Mouse (Mus musculus): Measurements from ENCODE around the gene Ppfia1.

Ppfia1 gene

DNA sequence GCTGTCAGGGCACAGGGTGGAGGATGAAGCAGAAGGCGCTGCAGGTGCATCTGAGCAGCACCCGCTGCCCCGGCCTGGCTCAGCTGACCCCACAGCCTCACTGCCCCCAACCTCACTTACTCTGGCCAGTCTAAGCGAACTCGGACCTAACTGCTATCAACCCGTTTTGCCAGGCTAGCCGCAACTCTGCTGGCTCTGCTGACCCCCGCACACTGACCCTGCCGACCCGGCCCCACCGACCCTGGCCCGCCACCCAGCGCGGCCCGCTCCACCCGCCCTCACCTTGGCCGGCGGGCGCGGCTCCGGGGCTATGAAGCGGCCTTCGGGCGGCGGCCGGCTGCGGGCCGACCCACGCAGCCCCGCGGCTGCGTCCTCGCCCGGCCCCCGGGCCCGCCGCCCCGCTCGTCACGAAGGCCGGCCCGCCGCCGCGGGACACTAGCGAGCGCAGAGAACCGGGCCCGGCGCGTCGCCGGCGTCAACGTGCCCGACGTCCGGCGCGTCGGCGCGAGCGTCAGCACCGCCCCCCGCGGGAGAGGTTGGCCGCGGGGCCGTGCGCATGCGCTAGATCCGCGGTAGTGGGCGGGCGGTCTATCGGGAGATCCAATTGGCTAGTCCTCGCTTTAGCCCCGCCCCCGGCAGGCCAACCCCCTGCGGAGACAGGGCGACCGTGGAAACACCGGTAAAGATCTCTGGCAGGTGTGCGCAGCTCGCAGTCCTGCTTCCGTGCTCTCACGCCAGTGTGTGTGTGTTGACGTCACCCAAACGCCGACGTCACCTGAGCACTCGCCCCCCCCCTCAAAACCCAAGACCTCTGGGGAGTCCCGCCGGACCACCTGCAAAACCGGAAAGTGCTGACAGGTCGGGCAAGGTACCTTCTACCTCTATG lies at the start of gene Ppfia1:
Gene Ppfia1, minus strand, starts transcription at position 493 of the 886 bp plus-strand sequence.
- peak; percentile 95 for DNase-seq (ENCODE audit: low read depth, low spot score)

DNA sequence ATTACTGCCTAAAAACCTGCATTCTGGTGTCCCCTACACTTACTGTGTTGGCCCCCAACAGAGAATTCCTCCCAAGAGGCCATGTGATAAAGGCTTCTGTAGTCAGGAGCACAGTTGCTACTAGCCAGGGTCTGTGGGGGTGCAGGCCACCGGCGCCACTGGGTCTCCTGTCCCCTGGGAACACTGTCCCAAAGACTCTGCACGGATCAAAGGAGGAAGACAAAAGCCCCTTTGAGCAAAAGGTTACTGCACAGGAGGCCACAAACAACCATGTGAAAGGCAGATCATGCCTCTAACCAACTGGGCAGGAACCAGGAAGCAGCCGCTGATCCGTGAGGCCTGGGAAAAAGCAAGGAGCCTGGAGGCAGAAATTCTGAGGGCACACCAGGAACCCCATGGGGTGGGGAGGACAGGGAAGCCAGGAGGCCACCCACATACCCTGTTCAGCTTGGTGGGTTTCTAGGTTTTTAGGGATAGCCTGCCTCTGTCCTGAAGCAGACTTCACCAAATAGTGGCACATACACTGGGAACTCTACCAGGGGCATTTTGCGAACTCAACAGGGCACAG lies 46.9 kb upstream of the Ppfia1 start:
- DNase-seq (ENCODE audit: low read depth, low spot score), result no peak

DNA sequence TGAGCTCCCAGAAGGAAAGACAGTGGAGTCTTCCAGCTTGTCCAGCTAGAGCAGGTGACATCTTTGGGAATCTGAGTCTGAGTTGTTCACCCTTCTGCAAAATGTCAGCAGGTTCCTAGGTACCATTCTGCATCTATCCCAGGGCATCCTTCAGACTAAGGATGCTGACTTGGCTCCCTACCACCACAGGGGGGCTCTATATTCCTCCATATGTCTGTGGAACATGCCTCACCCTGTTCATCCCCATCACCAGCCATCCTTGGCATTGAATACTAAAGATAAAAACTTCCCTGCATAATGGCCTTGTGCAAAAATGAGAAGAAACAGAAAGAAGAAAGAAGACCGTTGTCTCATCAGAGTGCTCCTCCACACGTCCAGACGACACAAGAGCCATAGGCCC lies 36.0 kb upstream of the Ppfia1 start:
- no peak for DNase-seq (ENCODE audit: low read depth, low spot score)

DNA sequence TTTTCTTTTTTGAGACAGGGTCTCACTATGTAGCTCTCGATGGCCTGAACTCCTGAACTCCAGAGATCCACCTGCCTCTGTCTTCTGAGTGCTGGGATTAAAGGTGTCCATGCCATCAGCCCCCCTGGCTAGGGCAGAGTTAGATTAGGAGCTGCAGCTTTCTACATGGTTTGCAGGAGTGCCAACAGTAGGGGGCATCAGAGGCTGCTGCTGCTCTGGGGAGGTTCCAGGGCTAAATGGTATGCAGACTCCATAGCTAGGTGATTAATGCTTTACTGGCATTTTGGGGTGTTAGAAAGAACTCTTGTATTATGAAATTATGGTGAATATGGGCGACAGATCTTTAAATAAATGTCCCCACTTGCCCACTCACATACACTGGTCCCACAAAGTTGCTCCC lies 33.8 kb upstream of the Ppfia1 start:
- no peak for DNase-seq (ENCODE audit: low read depth, low spot score)

DNA sequence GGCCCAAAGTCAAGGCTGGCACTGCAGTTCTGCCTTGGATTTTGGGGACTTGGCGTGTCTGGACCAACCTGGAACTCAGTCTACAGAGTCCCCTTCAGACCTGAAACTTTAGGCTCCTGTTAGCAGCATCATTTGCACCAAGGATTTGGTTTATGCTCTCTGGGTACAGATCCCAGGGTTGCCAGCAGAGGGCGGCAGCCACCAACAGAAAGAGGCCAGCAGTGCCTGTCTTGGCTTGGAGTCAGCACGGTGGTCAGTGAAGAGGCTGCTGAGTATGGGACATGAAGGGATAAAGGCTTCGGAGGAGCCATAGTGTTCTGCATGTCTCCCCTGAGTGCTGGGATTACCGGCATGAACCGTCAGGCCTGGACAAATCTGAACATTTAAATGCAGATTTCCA lies 32.1 kb upstream of the Ppfia1 start:
- peak; percentile 59 for DNase-seq (ENCODE audit: low read depth, low spot score)

DNA sequence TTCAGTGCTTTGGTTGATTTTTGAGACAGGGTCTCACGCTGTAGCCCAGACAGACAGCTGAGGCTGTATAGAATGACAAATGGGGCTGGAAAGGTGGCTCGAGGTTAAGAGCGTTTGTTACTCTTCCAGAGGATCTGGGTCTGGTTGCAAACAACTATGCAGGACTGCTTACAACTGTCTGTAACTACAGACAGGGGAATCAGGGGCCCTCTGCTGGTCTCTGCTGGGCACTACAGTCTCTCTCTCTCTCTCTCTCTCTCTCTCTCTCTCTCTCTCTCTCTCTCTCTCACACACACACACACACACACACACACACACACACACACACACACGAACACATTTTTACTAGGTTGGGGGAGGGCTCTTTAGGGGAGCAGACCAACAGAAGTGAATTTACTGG lies 30.1 kb upstream of the Ppfia1 start:
- DNase-seq (ENCODE audit: low read depth, low spot score), result peak; percentile 36

DNA sequence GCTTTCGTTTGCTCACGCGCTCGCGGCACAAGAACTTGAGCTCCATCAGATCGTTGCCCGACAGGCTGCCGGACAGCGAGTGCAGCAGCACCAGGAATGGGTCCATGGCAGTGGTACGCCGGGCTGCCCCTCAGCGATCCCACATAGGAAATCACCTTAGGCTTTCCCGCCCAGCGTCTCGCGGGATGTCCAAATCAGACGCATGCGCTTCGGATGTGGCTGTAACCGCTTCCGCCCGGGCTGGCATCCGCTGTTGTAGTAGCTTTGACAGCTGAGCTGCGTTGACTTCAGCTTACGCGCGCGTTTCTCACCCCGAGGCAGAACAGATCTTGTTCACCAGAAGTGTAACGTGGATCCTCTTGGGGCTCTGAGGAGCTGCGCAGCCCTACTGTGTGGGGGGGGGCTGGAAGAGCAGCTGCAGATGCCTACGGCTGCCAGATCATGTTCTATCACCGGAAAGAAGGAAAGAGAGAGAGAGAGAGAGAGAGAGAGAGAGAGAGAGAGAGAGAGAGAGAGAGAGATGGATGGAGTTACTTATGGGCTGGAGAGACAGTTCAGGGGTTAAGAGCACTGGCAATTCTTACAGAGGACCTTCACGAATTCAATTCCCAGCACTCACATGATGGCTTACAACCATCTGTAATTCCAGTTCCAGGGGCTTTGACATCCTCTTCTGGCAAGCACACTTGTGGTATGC lies 28.9 kb upstream of the Ppfia1 start, which contains the start of gene Fadd:
Gene Fadd, minus strand, starts transcription at position 180 of the 697 bp plus-strand sequence.
- DNase-seq (ENCODE audit: low read depth, low spot score), result peak; percentile 95

DNA sequence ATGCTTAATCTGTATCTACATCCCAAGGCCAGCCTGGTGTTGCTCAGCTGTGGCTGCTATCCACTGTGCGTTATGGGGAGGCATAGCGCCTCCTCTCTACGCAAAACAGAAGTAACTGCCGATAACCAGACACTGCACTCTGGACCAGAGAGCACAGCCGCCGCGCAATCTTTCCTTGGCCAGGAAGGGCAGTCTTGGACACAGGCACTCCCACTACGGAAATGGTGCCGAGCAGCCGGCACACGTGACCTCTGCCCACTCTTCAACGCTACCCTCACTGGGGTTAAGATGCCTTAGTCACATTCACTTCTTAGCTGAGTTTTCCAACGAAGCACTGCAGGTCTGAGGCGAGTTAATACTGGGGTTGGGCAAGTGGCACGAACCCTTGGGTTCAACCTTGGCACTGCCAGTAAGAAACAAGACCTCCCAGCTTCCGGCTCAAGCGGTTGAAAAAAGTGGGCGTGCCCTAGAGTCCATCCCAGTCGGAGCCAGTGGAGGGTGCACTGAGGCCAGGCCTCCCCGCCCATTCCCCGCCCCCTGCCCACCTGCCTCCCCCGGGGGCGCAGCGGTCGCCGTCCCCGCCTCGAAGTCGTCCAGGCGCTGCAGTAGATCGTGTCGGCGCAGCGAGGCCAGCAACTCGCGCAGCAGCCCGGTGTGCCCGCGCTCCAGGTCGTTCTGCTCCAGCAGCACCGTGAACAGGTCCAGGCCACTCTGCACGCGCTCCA lies 28.2 kb upstream of the Ppfia1 start:
- DNase-seq (ENCODE audit: low read depth, low spot score), result peak; percentile 51

DNA sequence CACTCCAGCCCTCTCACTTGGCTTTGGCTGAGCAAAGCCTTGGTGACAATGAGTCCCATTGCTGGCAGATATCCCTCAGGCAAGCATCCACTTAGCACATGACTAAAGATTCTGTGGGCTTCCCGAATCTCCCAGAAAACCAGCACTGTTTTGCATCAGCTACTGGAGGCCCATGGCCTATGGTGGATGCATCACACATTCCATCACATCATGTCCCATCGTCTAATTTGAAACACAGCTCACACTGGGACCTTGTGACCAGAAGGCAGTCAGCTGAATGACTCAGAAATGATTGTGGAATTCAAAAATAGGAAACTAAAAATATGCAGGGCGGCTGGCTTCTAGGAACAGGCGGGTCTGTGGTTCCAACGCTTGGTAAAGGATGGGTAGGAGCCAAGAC lies 24.3 kb upstream of the Ppfia1 start:
- DNase-seq (ENCODE audit: low read depth, low spot score), result no peak

DNA sequence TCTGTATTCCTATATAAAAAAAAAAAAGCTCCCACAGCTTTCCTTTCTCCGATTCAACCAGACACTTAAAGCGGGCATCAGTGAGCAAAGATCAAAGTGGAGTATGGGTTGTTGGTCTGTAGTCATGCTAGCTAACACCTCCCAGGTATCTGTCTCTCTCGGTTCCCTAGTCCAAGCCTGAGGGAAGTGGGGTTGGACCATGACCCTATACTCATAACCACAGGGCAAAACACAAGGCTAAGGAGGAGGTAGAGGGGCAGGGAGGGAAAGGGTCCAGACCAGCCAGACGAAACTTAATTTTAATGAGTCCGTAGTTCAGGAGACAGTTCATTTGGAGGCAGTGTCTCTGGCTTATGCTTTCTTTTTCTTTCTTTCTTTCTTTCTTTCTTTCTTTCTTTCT lies 18.7 kb upstream of the Ppfia1 start:
- DNase-seq (ENCODE audit: low read depth, low spot score), result no peak

DNA sequence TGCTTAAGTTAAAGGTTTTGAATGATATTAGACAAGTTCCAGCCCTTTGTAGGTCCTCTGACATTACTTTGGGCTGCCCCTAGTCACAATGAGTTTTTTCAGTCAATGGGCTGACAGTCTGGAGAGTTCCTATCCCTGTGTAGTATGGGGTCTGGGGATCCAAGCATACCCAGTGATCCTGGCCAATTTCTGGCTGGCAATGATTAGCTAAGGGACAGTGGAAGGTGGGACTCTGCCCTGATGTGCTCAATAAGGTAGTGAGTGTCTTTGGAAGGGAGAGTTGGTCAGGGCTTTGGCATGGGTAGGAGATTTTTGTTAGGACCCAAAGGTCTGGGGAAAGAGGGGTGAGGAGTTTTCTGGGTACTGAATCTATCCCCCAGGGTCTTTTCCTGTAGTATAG lies 18.1 kb upstream of the Ppfia1 start:
- no peak for DNase-seq (ENCODE audit: low read depth, low spot score)

DNA sequence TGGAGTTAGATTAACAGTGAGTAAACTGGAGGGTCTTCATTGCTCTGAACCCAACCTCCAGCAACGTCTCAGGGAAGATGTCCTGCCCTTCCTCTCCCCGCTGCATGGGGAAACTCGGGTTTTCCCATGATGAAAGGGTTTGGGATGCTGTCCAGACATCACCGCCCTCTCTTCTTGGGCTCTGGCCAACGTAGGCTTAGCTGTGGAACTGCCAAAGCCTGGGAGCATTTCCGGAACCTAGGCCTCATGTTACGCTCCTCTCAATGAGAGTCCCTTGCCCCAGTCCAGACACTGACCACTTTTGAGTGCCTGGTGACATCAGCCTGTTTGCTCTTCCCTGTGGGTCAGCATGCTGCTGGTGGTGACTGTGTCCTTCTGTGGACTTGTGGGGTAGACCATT lies 15.9 kb upstream of the Ppfia1 start:
- DNase-seq (ENCODE audit: low read depth, low spot score), result no peak

DNA sequence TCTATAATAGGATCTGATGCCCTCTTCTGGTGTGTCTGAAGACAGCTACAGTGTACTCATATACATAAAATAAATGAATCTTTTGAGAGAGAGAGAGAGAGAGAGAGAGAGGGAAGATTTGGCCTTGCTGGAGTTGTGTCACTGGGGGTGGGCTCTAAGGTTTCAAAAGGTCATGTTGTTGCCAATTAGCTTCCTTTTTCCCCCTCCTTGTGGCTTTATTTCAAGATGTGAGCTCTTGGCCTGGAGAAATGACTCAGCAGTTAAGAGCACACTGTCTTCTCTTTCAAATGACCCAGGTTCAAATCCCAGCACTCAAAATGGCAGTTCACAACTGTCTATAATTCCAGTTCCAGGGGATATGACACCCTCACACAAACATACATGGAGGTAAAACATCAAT lies 14.6 kb upstream of the Ppfia1 start:
- DNase-seq (ENCODE audit: low read depth, low spot score), result no peak

DNA sequence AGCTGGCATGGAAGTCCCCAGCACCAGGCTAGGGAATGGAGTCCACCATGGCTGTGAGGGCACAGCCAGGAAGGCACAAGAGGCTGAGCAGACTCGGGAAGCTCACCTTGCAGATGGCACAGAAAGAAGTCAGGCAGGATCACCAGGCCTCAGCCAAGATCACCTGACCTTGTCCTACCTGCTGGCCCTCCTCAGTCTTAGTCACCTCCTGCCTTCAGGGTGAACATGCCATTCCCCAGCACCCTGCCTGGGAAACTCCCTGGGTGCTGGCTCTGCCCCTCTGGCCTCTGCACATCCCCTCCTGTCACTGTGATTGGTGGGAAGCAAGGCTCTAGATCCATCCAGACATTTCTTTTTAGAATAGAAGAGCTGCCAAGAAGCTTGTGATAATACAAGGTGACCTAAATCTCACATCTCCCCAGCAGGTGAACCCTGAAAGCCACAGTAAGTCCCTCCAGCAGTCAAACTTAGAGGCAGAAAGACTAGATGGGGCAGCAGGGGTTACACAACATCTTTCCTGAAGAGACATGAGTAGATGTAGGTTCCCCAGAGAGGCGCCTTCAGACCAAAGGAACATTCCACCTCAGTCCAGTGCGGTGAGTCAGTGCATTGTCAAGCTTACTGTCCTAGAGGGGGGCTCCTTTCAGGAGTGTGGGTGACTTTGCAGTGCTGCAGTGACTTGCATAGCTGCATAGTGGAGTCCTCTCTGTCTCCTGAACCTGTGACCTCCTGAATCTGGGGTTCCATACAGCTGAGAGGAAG lies 13.6 kb upstream of the Ppfia1 start:
- no peak for DNase-seq (ENCODE audit: low read depth, low spot score)

DNA sequence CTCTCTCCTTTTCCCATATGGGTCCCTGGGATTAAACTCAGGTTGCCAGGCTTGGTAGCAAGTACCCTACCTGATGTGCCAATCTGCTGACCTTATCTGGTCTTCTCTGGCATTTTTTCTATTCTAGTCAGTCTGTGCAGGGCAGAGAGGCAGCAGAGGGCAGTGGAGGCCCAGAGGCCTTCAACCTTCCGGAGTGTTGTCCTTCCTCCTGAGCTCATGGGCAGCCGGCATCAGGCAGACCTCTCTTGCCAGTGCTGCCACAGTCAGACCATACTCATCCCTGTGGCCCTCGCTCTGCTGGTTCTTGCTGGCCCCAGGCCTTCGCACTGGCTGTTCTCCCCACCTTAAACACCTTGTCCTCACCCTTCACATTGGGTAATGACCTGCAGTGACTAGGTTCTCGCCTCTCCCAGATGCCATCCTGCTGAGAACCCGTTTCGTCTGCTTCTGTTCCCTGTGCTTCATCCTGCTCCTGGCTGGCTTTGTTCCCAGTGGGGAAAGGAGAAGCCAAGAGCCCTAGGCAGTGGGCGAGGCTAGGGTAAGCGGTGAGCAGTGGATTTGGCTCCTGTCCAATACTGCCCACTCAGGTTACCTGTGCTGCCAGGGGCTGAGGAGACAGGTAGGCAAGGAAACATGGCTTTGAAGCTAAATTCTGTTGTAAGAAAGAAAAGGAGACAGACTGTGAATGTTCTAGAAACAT lies 10.1 kb upstream of the Ppfia1 start:
- no peak for DNase-seq (ENCODE audit: low read depth, low spot score)

DNA sequence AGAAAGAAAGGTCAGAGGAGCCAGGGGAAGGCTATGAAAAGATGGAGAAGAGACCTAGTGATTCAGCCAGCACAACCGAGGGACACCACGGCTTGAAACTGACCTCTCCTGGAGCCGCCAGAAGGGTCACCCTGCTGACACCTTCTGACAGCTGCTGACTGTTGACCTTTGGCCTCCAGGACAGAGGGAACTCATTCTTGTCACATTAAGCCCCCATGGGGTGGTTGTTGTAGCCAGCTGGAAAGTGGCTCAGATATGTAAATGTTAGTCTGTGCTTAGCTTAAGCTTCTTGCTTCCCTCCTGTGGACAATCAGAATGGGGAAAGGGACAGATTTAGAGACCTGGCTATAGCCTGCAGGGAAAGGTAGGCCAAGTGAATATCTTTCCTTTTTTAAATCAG lies 8.5 kb upstream of the Ppfia1 start:
- DNase-seq (ENCODE audit: low read depth, low spot score), result no peak

DNA sequence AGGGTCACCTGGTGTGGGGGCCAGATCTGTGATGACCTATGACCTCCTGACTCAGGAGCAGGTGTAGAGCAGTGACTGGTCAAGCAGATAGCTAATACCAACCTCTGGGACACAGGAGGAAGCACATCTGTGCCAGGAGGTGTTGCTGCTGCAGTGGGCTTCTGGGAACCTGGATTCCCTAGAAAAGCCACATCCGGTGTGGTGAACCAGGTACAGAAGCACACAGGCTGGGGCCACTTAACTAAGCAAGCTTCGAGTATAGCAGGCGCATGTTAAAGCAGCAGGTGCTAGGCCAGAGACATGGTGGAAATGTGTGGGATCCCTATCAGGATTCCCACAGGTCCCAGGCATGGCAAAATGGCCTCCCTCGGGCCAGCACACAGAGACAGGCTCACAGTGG lies 7.1 kb upstream of the Ppfia1 start:
- no peak for DNase-seq (ENCODE audit: low read depth, low spot score)

DNA sequence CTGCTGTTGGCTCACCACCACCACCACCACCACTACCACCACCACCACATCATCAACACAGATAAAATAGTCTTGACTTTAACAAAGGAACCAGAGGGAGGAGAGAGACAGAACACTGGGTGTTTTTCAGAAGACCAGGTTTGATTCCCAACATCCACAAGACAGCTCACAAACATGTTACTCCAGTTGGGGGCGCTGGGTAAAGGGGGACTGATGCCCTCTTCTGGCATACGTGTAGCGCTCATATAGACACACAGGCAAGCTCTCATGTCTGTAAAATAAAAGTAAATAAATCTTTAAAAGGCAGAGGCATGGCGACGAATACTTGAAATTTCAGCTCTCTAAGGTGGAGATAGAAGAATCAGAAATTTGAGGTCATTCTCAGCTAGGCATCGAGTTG lies 5.0 kb upstream of the Ppfia1 start:
- DNase-seq (ENCODE audit: low read depth, low spot score), result no peak

DNA sequence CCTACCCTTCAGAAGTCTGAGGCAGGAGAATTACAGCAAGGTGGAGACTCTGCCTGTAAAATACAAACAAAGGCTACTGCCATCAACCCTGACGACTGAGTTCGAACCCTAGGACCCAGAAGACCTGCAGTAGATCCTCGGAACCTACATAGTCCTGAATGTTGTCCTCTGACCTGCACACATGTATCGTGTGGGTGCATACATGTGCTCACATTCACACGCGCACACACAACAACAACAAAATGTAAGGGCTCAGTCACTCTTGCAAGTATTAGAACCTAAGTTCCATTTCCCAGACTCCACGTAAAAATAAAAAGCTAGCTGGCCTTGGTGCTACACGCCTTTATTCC lies 569 bp upstream of the Ppfia1 start:
- no peak for DNase-seq (ENCODE audit: low read depth, low spot score)

DNA sequence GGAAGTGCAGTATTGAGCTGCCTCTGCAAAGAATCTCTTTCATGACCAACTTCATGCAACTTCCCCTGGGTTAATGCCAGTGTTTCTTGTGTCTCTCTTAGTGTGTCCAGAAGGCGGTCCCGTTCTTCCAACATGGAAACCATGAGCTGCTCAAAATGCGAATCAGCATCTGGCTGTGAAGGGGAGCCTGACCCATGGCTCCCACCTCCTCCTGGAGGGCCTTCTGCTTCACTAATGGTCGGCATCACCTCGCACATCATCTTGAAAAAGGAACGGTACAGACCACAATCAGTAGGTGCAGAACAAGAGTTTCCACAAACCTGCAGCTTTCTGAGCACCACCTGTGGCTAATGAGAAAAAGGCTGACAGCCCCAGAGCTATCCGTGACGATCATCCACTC lies 1.3 kb downstream of the Ppfia1 start:
- no peak for DNase-seq (ENCODE audit: low read depth, low spot score)

DNA sequence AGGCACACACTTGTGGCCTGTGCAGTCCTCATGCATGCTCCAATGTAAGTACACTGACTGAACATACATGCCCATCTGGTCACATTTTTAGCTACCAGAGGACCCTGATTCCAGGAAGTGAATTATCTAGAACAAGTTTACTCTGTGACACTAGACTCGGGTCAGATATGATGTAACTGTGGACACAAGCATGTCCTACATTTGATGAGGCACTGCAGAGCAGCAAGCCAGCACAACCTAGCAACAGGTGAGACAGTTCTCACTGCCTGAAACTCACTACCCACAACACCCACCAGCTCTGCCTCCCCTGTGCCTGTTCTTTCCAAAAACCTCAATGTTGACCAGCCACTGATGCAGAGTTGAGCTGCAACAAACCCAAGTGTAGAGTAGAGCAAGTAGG lies 2.7 kb downstream of the Ppfia1 start:
- no peak for DNase-seq (ENCODE audit: low read depth, low spot score)
